Mouse (Mus musculus) CH12.LX (cell line): ENCODE results near the gene Samd4. TPM values are rescaled to one million over a fixed set of nuclear protein-coding genes. Genes with fewer than 3 reads are reported as not detected.

Experiments
- DNase-seq: peaks from one replicate; pipeline ENCODE4 v3.0.0-alpha.2; 2013; ENCODE audit errors: extremely low read depth
- H3K27ac ChIP-seq: 2 replicates; pipeline ENCODE4 v1.5.1; 2012; ENCODE audit warnings: low read depth, mild to moderate bottlenecking, control low read depth, moderate library complexity; ENCODE audit not compliant: insufficient read depth
- H3K27me3 ChIP-seq: replicated peaks from 2 replicates; pipeline ENCODE3; 2012; ENCODE audit warnings: inconsistent platforms
- H3K36me3 ChIP-seq, 2 experiments: replicated peaks in 1 of 2; 2 replicates each; pipeline versions ENCODE3 to v1.6.1; 2012; ENCODE audit warnings: inconsistent platforms in 1 of 2, low read length in 1 of 2, mild to moderate bottlenecking in 1 of 2, mixed read lengths in 1 of 2, moderate library complexity in 1 of 2; ENCODE audit not compliant: control insufficient read depth in 1 of 2, insufficient read depth in 1 of 2
- H3K4me1 ChIP-seq, 2 experiments: 2 replicates each; pipeline ENCODE4 v1.6.1; 2012; ENCODE audit warnings: inconsistent platforms in 1 of 2, moderate library complexity in 1 of 2; ENCODE audit not compliant: insufficient read depth in 2 of 2, control insufficient read depth in 1 of 2
- H3K4me2 ChIP-seq: 2 replicates; pipeline ENCODE4 v1.6.1; 2012; ENCODE audit warnings: low read depth, mild to moderate bottlenecking, control low read depth; ENCODE audit not compliant: poor library complexity, insufficient read depth, severe bottlenecking
- H3K4me3 ChIP-seq, 3 experiments: fragments of 150-350 bp in 1 of 3; sonication (generic) in 1 of 3; replicated peaks in 1 of 3; 2 replicates each; pipeline versions ENCODE3 to v1.5.1; 2011 to 2012; ENCODE audit warnings: low read depth in 2 of 3, low read length in 2 of 3, mild to moderate bottlenecking in 2 of 3, moderate library complexity in 2 of 3, control low read depth in 1 of 3, improper control_type of control experiment in 1 of 3, inconsistent platforms in 1 of 3, mixed read lengths in 1 of 3; ENCODE audit not compliant: poor library complexity in 1 of 3
- H3K79me2 ChIP-seq: replicated peaks from 2 replicates; pipeline ENCODE4 v1.6.1; 2012; ENCODE audit warnings: mild to moderate bottlenecking, moderate library complexity; ENCODE audit not compliant: control insufficient read depth, poor library complexity, insufficient read depth, severe bottlenecking; ENCODE audit errors: extremely low read depth
- H3K9ac ChIP-seq: 2 replicates; pipeline ENCODE4 v1.6.1; 2012; ENCODE audit warnings: low read depth, mild to moderate bottlenecking, control low read depth, moderate library complexity; ENCODE audit not compliant: insufficient read depth
- H3K9me3 ChIP-seq: replicated peaks from 2 replicates; pipeline ENCODE3; 2012; ENCODE audit warnings: low read length, inconsistent platforms, mixed read lengths
- CHD1 ChIP-seq: IDR thresholded peaks from 2 replicates; pipeline ENCODE4 v1.6.1; 2012; ENCODE audit warnings: low read depth, low read length, improper control_type of control experiment, inconsistent platforms
- CHD2 ChIP-seq: IDR thresholded peaks from 2 replicates; pipeline ENCODE4 v1.6.1; 2011; ENCODE audit warnings: low read length, improper control_type of control experiment
- EP300 ChIP-seq: IDR thresholded peaks from 2 replicates; pipeline ENCODE4 v1.6.1; 2011; ENCODE audit warnings: low read length, improper control_type of control experiment
- ETS1 ChIP-seq: conservative IDR thresholded peaks from 2 replicates; pipeline ENCODE4 v1.6.1; 2012; ENCODE audit warnings: low read depth, mild to moderate bottlenecking, inconsistent platforms, low read length, improper control_type of control experiment, moderate library complexity
- GABPA ChIP-seq: IDR thresholded peaks from 2 replicates; pipeline ENCODE4 v1.6.1; 2012; ENCODE audit warnings: low read depth, low read length, improper control_type of control experiment, inconsistent platforms; ENCODE audit not compliant: insufficient replicate concordance
- HCFC1 ChIP-seq: IDR thresholded peaks from 2 replicates; pipeline ENCODE4 v1.6.1; 2012; ENCODE audit warnings: low read depth, mild to moderate bottlenecking, inconsistent platforms, low read length, improper control_type of control experiment
- IRF4 ChIP-seq: IDR thresholded peaks from 2 replicates; pipeline ENCODE4 v1.6.1; 2014; ENCODE audit warnings: low read depth, mild to moderate bottlenecking, inconsistent platforms, low read length, improper control_type of control experiment
- JUN ChIP-seq: IDR thresholded peaks from 2 replicates; pipeline ENCODE4 v1.6.1; 2011; ENCODE audit warnings: low read depth, mild to moderate bottlenecking, low read length, improper control_type of control experiment, moderate library complexity; ENCODE audit not compliant: insufficient read depth
- JUND ChIP-seq: conservative IDR thresholded peaks from 2 replicates; pipeline ENCODE4 v1.6.1; 2011; ENCODE audit warnings: low read depth, low read length, improper control_type of control experiment
- KAT2A ChIP-seq: IDR thresholded peaks from 2 replicates; pipeline ENCODE4 v1.6.1; 2012; ENCODE audit warnings: low read length, improper control_type of control experiment, inconsistent platforms; ENCODE audit not compliant: insufficient replicate concordance
- MAFK ChIP-seq: IDR thresholded peaks from 2 replicates; pipeline ENCODE4 v1.6.1; 2011; ENCODE audit warnings: low read length, improper control_type of control experiment; ENCODE audit not compliant: insufficient replicate concordance
- MEF2A ChIP-seq: IDR thresholded peaks from 2 replicates; pipeline ENCODE4 v1.6.1; 2014; ENCODE audit warnings: low read depth, mild to moderate bottlenecking, inconsistent platforms, low read length, improper control_type of control experiment, borderline replicate concordance
- NELFE ChIP-seq: IDR thresholded peaks from 2 replicates; pipeline ENCODE4 v1.6.1; 2011; ENCODE audit warnings: low read depth, low read length, improper control_type of control experiment
- NRF1 ChIP-seq: IDR thresholded peaks from 2 replicates; pipeline ENCODE4 v1.6.1; 2014; ENCODE audit warnings: low read depth, mild to moderate bottlenecking, inconsistent platforms, low read length, improper control_type of control experiment, moderate library complexity
- PAX5 ChIP-seq: IDR thresholded peaks from 2 replicates; pipeline ENCODE4 v1.6.1; 2012; ENCODE audit warnings: low read length, inconsistent platforms, mixed read lengths
- POLR2A ChIP-seq: IDR thresholded peaks from 2 replicates; pipeline ENCODE4 v1.6.1; 2011; ENCODE audit warnings: low read depth, mild to moderate bottlenecking, improper control_type of control experiment, low read length
- POLR2AphosphoS2 ChIP-seq: IDR thresholded peaks from 2 replicates; pipeline ENCODE4 v1.6.1; 2011; ENCODE audit warnings: low read depth, low read length, improper control_type of control experiment
- RAD21 ChIP-seq: IDR thresholded peaks from 2 replicates; pipeline ENCODE4 v1.6.1; 2011; ENCODE audit warnings: low read depth, mild to moderate bottlenecking, low read length, improper control_type of control experiment, moderate library complexity
- SMC3 ChIP-seq: IDR thresholded peaks from 2 replicates; pipeline ENCODE4 v1.6.1; 2011; ENCODE audit warnings: low read depth, low read length, improper control_type of control experiment
- TBP ChIP-seq: conservative IDR thresholded peaks from 2 replicates; pipeline ENCODE4 v1.6.1; 2011; ENCODE audit warnings: low read depth, low read length, improper control_type of control experiment
- ZNF384 ChIP-seq: IDR thresholded peaks from 2 replicates; pipeline ENCODE4 v1.6.1; 2012; ENCODE audit warnings: low read depth, low read length, improper control_type of control experiment, inconsistent platforms
- dilution Hi-C: fragments of 300-500 bp; cut with MboI; formaldehyde crosslinking; loops from 2 replicates; pipeline ENCODE4 v1.14.3; 2020; ENCODE audit warnings: low sequenced_read_pairs; ENCODE audit not compliant: extremely low pct_unique_long_range_greater_than_20kb, extremely low pct_ligation_motif_present
- in situ Hi-C: fragments of 300-500 bp; cut with MboI; formaldehyde crosslinking; loops from 3 replicates; pipeline ENCODE4 v1.14.3; 2019; ENCODE audit warnings: low sequenced_read_pairs, low pct_ligation_motif_present, low pct_unique_long_range_greater_than_20kb, mixed read lengths
- polyA plus RNA-seq: library from polyadenylated mRNA; unstranded; fragments of >175 nt; gene quantifications from 2 replicates; pipeline ENCODE4 v1.2.1, GENCODE M21; 2012; ENCODE audit warnings: low read depth; ENCODE audit not compliant: insufficient read length
- total RNA-seq, 2 experiments: library from RNA; depleted of rRNA; stranded (reverse); fragments of 300-350 nt in 1 of 2; fragments of >200 nt in 1 of 2; gene quantifications; 2 replicates each; pipeline ENCODE4 v1.2.3; 2012 to 2014

The Samd4 gene
- total and polyA plus RNA-seq, 3 experiments: 0.64 to 4.6 (median 1.5) TPM

DNA sequence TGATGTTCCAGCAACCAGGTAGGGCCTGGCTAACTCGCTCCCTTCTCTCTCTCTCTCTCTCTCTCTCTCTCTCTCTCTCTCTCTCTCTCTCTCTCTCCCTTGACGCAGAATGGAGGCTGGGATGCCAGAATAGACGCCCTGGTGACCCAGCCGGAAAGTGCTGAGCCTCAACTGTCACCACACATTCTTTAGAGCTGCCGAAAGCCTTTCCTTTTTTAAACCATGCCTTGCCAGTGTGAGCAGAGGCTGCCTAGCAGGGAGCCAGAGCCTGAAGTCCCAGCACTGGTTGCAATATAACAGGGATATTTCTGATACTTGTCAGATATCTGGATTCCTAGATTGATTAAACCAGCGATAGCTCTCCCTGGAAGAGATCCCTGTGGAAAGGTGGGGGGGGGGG lies 206.5 kb downstream of the Samd4 start:
- Histone ChIP-seq H3K79me2 (no peaks in the 10 kb centered on the region), H3K9me3 (no peaks in the 10 kb centered on the region), H3K27ac (no peak overlapping the region), H3K36me3 (peaks cover 0 to 10% of the 10 kb centered on the region in 2 experiments), H3K4me3 (no peak overlapping the region), H3K4me2 (no peak overlapping the region), H3K27me3 (no peaks in the 10 kb centered on the region), H3K9ac (no peak overlapping the region), H3K4me1 (peaks cover 5 to 49% of the 10 kb centered on the region in 2 experiments)
- dilution Hi-C loops (no loop called here), in situ Hi-C loops (loop anchor here (5.0 kb wide), 1 partner anchor 207 kb away; the partner anchor contains the start of gene Samd4)
- no peak for DNase-seq
- no peak for TF ChIP-seq MEF2A

- dilution Hi-C loops: no loop called here
- no peak overlapping the region for H3K9ac ChIP-seq
- H3K36me3 ChIP-seq: peaks cover 0 to 13% of the 10 kb centered on the region in 2 experiments
Measured at GRCm38 (mm10) chr14:47091908-47092307, 209.3 kb downstream of the Samd4 start.

GRCm38 (mm10) chr14:47093355-47093792 lies 210.7 kb downstream of the Samd4 start:
- TF ChIP-seq CHD2 (no peak), RAD21 (no peak), MAFK (no peak), POLR2A (no peak), JUND (no peak), CHD1 (no peak)
- dilution Hi-C loops: no loop called here

More at GRCm38 (mm10) chr14:47091908-47092307, 209.3 kb downstream of the Samd4 start:
- Histone ChIP-seq H3K4me2 (no peak overlapping the region), H3K79me2 (no peaks in the 10 kb centered on the region), H3K27me3 (no peaks in the 10 kb centered on the region), H3K4me1 (peaks cover 0 to 30% of the 10 kb centered on the region in 2 experiments; a peak in 2 of 4 replicates), H3K4me3 (no peak overlapping the region), H3K27ac (no peak overlapping the region), H3K9me3 (no peaks in the 10 kb centered on the region)
- TF ChIP-seq EP300: no peak
- TF ChIP-seq POLR2AphosphoS2: no peak
- no peak for TF ChIP-seq TBP
- no peak for TF ChIP-seq ZNF384
- no peak for TF ChIP-seq CHD1
- no peak for TF ChIP-seq ETS1
- no peak for TF ChIP-seq NELFE
- TF ChIP-seq POLR2A: no peak
- no peak for TF ChIP-seq IRF4
- no peak for TF ChIP-seq SMC3
- no peak for TF ChIP-seq HCFC1
- TF ChIP-seq KAT2A: no peak
- no peak for TF ChIP-seq JUN
- no peak for TF ChIP-seq NRF1
- TF ChIP-seq JUND: no peak
- TF ChIP-seq PAX5: no peak
- no peak for TF ChIP-seq GABPA
- in situ Hi-C loops: no loop called here
- DNase-seq: no peak

More at GRCm38 (mm10) chr14:47093355-47093792, 210.7 kb downstream of the Samd4 start:
- Histone ChIP-seq H3K27ac (no peak overlapping the region), H3K36me3 (peaks cover 0 to 13% of the 10 kb centered on the region in 2 experiments), H3K79me2 (no peaks in the 10 kb centered on the region), H3K9ac (no peak overlapping the region), H3K4me2 (no peak overlapping the region), H3K4me3 (no peak overlapping the region), H3K27me3 (no peaks in the 10 kb centered on the region), H3K4me1 (peaks cover 0 to 16% of the 10 kb centered on the region in 2 experiments; a peak in 2 of 4 replicates), H3K9me3 (no peaks in the 10 kb centered on the region)
- in situ Hi-C loops: no loop called here
- no peak for DNase-seq
